Mouse (Mus musculus): ENCODE data around the gene Ppp1r3c.

- no peak for TF ChIP-seq CTCF (IDR thresholded peaks at IDR 0.05; ENCODE audit: low read depth)
- TF ChIP-seq EP300 (IDR thresholded peaks at IDR 0.05; ENCODE audit: low read depth) = no peak
Observed at GRCm38 (mm10) chr19:36714492-36714891, 22.0 kb downstream of the Ppp1r3c start.

All from heart, postnatal 0 days (tissue).